Mouse (Mus musculus) midbrain, embryonic 12.5 days (tissue): ENCODE data around the gene Jade1. TPM values are rescaled to one million over a fixed set of nuclear protein-coding genes. Genes with fewer than 3 reads are reported as not detected.

Source experiments
- ATAC-seq: fragments of 200-750 bp; cut with Nextera tagmentation; 2 replicates; pipeline ENCODE4 v1.8.0; 2017; ENCODE audit warnings: low read depth, moderate TSS enrichment, moderate library complexity; ENCODE audit not compliant: low FRiP score
- H3K27ac ChIP-seq: fragments of 300-500 bp; sonication (generic); replicated peaks from 2 replicates; pipeline ENCODE4 v1.5.1; 2016; ENCODE audit warnings: mild to moderate bottlenecking
- H3K27me3 ChIP-seq: fragments of 300-500 bp; sonication (generic); 2 replicates; pipeline ENCODE4 v1.6.1; 2016; ENCODE audit warnings: mild to moderate bottlenecking
- H3K36me3 ChIP-seq: fragments of 300-500 bp; sonication (generic); 2 replicates; pipeline ENCODE4 v1.6.1; 2016
- H3K4me1 ChIP-seq: fragments of 300-500 bp; sonication (generic); 2 replicates; pipeline ENCODE4 v1.6.1; 2016
- H3K4me2 ChIP-seq: fragments of 300-500 bp; sonication (generic); replicated peaks from 2 replicates; pipeline ENCODE4 v1.6.1; 2016; ENCODE audit warnings: mild to moderate bottlenecking, moderate library complexity
- H3K4me3 ChIP-seq: fragments of 300-500 bp; sonication (generic); 2 replicates; pipeline ENCODE4 v1.5.1; 2016; ENCODE audit warnings: mild to moderate bottlenecking
- H3K9ac ChIP-seq: fragments of 300-500 bp; sonication (generic); replicated peaks from 2 replicates; pipeline ENCODE4 v1.6.1; 2016; ENCODE audit warnings: mild to moderate bottlenecking, moderate library complexity
- H3K9me3 ChIP-seq: fragments of 300-500 bp; sonication (generic); 2 replicates; pipeline ENCODE4 v1.6.1; 2016; ENCODE audit warnings: mild to moderate bottlenecking
- WGBS: fragments of 180-500 bp; shearing (Covaris S2); methylation state at CpG from one replicate; pipeline ENCODE4 v1.1.7; 2016; 5-methylcytosine and 5-hydroxymethylcytosine counted together
- polyA plus RNA-seq: library from polyadenylated mRNA; unstranded; fragments of >200 nt; fragmentation: Nextera tagmentation; extraction: Ambion mirVana; gene quantifications from 2 replicates; pipeline ENCODE4 v1.2.1, GENCODE M21; 2016

The Jade1 gene
- polyA plus RNA-seq, 1 experiment from 2014 or later: 19.5 TPM

DNA sequence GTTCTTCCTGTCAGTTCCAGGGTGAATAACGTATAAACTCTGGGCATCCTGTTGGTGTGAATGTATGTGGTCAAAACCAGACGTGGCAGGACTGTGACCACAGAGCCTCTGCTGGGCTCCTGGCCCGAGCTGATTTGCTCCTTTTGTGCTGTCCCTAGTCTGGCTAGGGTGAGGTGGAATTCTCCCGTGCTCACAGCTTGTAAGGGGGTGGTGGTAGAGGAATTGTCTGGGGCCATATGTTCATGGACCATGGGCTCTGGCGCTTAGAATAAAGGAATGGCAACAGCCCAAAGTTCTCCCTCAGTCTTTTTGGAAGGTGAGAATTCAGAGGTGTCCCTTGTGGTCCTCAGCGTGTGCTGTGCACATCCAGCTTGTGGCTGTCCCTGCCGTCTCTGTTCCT lies 37.3 kb downstream of the Jade1 start:
- H3K4me1 ChIP-seq: no peaks in the 10 kb centered on the region
- H3K27ac ChIP-seq: no peak overlapping the region
- no peak for ATAC-seq
- no peaks in the 10 kb centered on the region for H3K9me3 ChIP-seq
- H3K4me2 ChIP-seq: no peak overlapping the region
- WGBS: 86% methylated on average over 7 of the region's 7 CpGs
- no peak overlapping the region for H3K9ac ChIP-seq
- H3K4me3 ChIP-seq: no peak overlapping the region
- H3K36me3 ChIP-seq: peaks cover 82% of the 10 kb centered on the region
- H3K27me3 ChIP-seq: no peaks in the 10 kb centered on the region

DNA sequence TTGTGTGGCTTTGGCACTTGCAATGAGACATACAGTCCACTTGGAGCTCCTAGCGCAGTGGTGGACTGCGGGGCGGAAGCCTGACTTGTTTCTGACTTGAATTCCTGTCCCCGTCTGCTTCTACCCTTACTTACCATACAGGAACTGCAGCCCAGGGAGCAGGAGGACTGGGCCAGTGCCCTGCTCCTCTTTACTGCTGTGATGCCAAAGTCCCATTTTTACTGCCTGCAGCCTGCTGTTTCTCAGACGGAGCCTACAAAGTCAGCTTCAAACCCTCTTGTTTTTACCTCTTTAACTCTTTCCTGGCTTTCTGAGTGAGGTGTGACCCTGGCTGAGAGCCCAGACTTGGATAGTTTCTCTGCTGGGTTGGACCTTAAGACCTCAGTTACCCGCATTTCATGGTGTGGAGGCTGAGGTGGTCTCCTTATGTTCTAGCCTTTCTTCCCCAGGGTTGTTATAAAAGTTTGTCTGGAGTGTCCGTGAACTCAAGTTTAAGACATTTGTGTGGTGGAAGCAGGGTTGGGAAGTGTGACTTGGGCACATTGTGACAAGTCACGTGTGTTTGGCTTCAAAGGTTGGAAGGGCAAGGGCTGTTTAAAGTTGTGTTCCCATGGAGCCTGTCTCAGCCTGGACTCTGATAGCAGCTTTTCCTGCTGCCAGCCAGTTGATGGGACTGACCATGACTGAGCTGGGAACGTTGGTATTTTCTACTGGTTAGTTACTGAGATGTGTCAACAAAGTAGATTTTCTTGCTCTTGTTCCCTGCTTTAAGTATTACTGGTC lies 38.8 kb downstream of the Jade1 start:
- ATAC-seq: no peak
- Histone ChIP-seq H3K27ac (no peak overlapping the region), H3K4me3 (no peak overlapping the region), H3K4me1 (no peaks in the 10 kb centered on the region), H3K9ac (no peak overlapping the region), H3K36me3 (peaks cover 85% of the 10 kb centered on the region), H3K27me3 (no peaks in the 10 kb centered on the region), H3K4me2 (no peak overlapping the region), H3K9me3 (no peaks in the 10 kb centered on the region)
- WGBS: 92% methylated on average over 9 of the region's 9 CpGs

DNA sequence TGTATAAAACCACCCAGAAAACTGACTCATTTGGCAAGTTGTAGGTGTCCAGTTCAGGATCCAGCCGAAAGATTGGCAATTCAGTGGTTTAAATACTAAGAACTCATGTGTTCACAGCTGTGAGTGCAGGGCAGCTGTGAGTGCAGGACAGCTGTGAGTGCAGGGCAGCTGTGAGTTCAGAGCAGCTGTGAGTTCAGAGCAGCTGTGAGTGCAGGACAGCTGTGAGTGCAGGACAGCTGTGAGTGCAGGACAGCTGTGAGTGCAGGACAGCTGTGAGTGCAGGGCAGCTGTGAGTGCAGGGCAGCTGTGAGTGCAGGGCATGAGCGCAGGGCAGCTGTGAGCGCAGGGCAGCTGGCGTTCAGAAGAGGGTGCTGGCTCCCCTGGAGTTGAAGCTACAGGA lies 39.5 kb downstream of the Jade1 start:
- Histone ChIP-seq H3K4me1 (no peaks in the 10 kb centered on the region), H3K27me3 (no peaks in the 10 kb centered on the region), H3K9ac (no peak overlapping the region), H3K4me3 (no peak overlapping the region), H3K4me2 (no peak overlapping the region), H3K9me3 (no peaks in the 10 kb centered on the region), H3K36me3 (peaks cover 81% of the 10 kb centered on the region), H3K27ac (no peak overlapping the region)
- 93% methylated on average over 4 of the region's 4 CpGs for WGBS
- ATAC-seq: no peak

DNA sequence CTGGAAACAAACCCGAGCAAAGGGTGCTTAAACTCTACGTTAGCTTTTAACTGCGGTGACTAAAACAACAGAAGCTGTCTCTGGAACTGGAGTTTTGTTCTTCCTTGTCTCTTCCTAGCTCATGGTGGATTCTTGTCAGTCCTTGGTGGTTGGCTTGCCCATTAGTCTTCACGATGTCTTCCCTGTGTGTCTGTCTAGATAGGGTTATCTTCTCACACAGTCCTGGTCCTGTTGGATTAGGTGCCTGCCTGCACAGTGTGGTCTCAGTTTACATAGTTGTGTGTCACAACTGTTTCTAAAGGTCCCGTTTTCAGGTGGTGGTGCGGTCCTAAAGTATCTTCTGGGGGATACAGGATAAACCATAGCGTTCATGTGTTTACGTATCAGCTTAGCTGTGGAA lies 41.5 kb downstream of the Jade1 start:
- Histone ChIP-seq H3K27ac (no peak overlapping the region), H3K36me3 (peaks cover 64% of the 10 kb centered on the region), H3K9me3 (no peaks in the 10 kb centered on the region), H3K4me1 (no peaks in the 10 kb centered on the region), H3K9ac (no peak overlapping the region), H3K27me3 (no peaks in the 10 kb centered on the region), H3K4me2 (no peak overlapping the region), H3K4me3 (no peak overlapping the region)
- 95% methylated on average over 8 of the region's 8 CpGs for WGBS
- no peak for ATAC-seq

DNA sequence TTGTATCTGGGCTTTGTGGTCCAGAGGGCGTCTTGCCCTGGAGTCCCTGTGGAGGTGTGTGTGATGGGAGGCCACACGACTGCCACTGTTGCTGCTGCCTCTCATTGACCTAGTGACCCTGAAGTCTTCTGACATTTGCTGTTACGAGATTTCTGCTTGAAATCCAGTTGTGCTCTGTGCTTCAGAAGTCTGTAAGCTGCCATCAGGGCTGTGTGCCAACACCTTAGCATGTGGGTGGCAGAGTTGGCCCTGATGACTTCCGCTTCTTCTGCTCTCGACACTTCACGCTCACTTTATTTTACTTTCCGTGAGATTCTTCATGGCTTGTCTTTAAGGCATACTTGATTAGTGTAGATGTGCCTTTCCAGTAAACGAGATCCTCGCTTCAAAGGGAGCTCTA lies 42.9 kb downstream of the Jade1 start:
- WGBS: 81% methylated on average over 9 of the region's 9 CpGs
- Histone ChIP-seq H3K27ac (no peak overlapping the region), H3K4me3 (no peak overlapping the region), H3K27me3 (no peaks in the 10 kb centered on the region), H3K9ac (no peak overlapping the region), H3K36me3 (peaks cover 57% of the 10 kb centered on the region), H3K9me3 (no peaks in the 10 kb centered on the region), H3K4me2 (no peak overlapping the region), H3K4me1 (peaks cover 8% of the 10 kb centered on the region)
- no peak for ATAC-seq

DNA sequence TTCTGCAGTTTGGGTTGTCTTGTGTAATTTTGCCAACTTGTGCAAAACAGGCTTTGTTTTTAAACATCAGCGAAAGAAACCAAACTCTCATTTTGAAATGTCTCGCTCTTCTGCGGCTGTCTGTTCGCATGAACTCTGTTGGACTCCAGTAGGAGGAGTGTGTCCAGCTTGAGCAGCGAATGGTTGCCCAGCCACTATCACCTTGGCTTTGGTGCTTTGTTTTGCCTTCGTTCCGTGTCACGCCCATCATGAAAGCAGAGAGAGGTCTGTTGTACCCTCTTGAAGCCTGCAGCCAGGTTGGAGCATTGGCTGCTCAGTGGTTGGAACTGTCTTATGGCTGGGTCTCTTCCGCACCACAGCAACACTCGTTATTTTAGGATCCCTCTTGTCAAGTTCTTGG lies 43.7 kb downstream of the Jade1 start:
- H3K4me2 ChIP-seq: no peak overlapping the region
- no peak overlapping the region for H3K4me3 ChIP-seq
- H3K9ac ChIP-seq: no peak overlapping the region
- 93% methylated on average over 10 of the region's 10 CpGs for WGBS
- no peak overlapping the region for H3K27ac ChIP-seq
- H3K36me3 ChIP-seq: peaks cover 50% of the 10 kb centered on the region
- ATAC-seq: no peak
- no peaks in the 10 kb centered on the region for H3K27me3 ChIP-seq
- H3K4me1 ChIP-seq: peaks cover 16% of the 10 kb centered on the region
- no peaks in the 10 kb centered on the region for H3K9me3 ChIP-seq

DNA sequence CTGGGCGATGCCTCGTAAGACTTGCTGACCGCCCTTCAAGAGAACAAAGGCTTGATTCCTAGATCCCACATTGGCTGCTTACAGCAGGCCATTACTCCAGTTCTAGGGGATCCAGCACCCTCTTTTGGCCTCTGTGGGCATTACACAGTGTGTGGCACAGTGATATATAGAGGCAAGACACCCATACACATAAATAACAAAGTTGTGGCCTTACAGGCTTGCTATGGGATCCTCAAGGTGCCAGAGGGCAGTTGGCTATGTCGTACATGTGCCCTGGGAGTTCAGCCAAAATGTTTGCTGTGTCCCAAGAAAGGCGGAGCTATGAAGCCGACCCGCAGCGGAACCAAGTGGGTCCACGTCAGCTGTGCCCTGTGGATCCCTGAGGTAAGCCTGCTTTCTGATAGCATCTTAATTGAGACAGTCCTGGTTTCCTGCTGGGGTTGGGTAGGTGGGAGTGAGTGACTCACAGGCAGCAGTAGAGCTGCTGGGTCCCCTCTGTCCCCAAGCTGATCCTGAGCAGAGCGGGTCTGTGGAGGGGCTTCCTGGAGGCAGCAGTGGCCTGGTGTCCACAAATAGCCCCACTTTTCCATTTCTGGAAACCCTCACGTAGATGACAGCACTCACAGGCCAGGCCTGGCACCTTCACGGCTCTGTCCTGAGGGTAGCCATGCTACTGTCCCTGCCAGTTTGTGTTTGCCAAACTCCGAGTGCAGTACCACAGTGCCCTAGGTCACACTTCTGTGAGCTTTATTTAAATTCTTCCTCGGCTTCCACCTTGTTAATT lies 44.5 kb downstream of the Jade1 start:
- Histone ChIP-seq H3K9me3 (no peaks in the 10 kb centered on the region), H3K4me1 (peaks cover 16% of the 10 kb centered on the region), H3K27ac (no peak overlapping the region), H3K36me3 (peaks cover 51% of the 10 kb centered on the region), H3K4me2 (no peak overlapping the region), H3K27me3 (no peaks in the 10 kb centered on the region), H3K9ac (no peak overlapping the region), H3K4me3 (no peak overlapping the region)
- 82% methylated on average over 14 of the region's 14 CpGs for WGBS
- ATAC-seq: peak; percentile 60

DNA sequence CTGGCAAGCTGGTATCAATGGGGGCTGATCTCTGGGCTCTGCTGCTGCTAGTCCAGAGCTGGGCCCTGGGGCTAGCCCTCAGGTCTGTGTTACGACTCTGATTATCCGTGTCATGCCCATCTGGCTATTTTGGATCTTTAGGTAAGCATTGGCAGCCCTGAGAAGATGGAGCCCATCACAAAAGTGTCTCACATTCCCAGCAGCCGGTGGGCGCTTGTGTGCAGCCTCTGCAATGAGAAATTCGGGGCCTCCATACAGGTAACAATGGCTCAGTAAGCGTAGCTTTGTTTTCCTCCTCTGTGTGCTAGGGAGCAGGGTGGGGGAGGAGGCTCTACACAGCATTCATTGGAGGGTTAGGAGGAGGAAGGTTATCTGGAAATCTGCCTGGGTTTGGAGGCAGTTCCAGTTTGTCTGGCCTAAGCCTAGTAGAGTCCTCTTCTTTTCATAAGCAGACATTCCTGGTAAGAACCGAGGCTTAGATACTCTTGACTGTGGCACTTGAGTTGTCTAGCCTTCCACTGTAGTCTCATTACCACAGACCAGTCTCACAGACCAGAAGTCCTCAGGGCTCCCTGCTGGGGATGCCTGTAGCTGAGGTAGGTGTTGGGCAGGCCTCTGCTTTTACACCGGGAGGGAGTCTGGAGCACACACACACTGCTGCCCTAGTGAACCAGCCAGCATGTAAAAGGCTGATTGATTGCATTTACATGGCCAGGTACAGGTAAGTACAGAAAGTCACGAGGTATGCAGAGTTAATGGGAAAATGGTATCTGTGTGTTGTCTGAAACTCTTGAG lies 45.9 kb downstream of the Jade1 start:
- WGBS: 76% methylated on average over 9 of the region's 9 CpGs
- Histone ChIP-seq H3K27me3 (no peaks in the 10 kb centered on the region), H3K27ac (no peak overlapping the region), H3K4me3 (no peak overlapping the region), H3K36me3 (peaks cover 49% of the 10 kb centered on the region), H3K9me3 (no peaks in the 10 kb centered on the region), H3K4me1 (peaks cover 16% of the 10 kb centered on the region), H3K9ac (no peak overlapping the region), H3K4me2 (no peak overlapping the region)
- no peak for ATAC-seq

DNA sequence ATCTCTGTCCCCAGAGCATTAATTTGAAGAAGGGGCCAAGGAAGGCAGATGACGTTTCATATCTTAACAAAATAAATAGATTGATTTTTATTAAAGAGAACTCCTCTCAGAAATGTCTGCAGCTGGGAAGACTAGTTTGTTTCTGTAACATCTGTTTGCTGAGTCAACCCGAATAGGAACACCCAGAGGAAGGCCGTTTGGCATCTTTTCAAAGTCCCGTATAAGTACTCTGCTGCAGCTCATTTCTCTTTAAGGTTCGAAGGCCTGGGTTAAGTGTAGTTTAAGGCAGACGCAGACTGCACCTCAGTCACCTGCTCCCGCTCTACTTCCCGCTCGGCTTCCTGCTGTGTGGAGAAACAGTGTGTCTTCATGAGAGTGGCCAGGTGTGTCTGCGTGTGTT lies 47.4 kb downstream of the Jade1 start:
- WGBS: 53% methylated on average over 10 of the region's 10 CpGs
- Histone ChIP-seq H3K9me3 (no peaks in the 10 kb centered on the region), H3K27ac (peak overlapping the region; percentile 60; the same call in 1 of the 2 replicates)

DNA sequence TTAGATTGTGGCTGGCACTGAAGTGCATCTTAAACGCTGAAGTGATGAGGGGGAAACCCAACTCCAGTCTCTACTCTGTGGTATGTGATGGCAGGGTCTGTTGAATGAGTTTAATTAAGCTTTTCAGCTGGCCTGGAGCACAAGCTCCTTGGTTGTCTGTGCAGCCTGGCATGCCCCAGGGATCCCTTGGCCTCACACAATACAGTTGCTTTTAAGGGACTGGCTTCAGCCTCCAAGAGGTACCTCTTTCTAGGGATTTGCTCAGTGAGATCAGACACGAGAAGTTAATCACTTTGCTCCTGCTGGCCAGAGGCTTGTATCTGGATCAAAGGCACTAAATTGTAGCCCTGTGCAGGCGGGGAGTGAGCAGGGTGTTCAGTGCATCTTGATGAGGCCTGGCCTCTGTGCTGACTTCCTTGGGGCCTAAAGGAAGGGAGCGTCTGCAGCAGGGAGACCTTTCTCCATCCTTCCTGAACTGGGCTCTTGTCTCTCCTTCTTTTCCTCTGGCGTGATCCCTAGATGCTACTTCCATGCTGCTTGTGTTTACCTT lies 48.0 kb downstream of the Jade1 start:
- Histone ChIP-seq H3K4me3 (no peak overlapping the region), H3K4me1 (peaks cover 16% of the 10 kb centered on the region), H3K4me2 (no peak overlapping the region), H3K36me3 (peaks cover 34% of the 10 kb centered on the region), H3K9ac (no peak overlapping the region), H3K27me3 (no peaks in the 10 kb centered on the region), H3K27ac (peak overlapping the region; percentile 60), H3K9me3 (no peaks in the 10 kb centered on the region)
- 35% methylated on average over 5 of the region's 5 CpGs for WGBS
- ATAC-seq: peak; percentile 28

More for the DNA sequence above, 47.4 kb downstream of the Jade1 start:
- H3K36me3 ChIP-seq: peaks cover 40% of the 10 kb centered on the region
- H3K27me3 ChIP-seq: no peaks in the 10 kb centered on the region
- ATAC-seq: no peak
- no peak overlapping the region for H3K9ac ChIP-seq
- H3K4me2 ChIP-seq: no peak overlapping the region
- no peak overlapping the region for H3K4me3 ChIP-seq
- peaks cover 16% of the 10 kb centered on the region for H3K4me1 ChIP-seq

DNA sequence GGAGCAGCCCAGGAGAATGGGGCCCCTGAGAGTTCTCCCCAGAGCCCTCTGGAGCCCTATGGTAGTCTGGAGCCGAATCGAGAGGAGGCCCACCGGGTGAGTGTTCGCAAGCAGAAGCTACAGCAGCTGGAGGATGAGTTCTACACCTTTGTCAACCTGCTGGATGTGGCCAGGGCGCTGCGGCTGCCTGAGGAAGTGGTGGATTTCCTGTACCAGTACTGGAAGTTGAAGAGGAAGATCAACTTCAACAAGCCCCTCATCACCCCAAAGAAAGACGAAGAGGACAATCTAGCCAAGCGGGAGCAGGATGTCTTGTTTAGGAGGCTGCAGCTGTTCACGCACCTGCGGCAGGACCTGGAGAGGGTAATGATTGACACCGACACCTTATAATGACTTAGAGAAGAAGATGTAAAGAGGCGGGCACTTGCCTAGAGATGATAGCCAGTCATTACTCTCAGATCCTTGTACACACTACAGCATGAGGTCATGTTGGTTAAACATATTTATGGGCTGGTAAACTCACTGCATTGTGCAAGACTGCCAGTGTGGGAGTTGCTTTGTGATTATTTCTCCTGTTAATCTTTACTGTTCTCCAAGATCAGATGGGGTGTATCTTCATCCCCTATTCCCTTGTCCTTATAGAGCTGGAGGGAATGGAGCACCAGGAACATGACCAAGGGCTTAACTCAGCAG lies 49.2 kb downstream of the Jade1 start:
- H3K4me3 ChIP-seq: no peak overlapping the region
- H3K36me3 ChIP-seq: peaks cover 35% of the 10 kb centered on the region
- ATAC-seq: no peak
- H3K4me2 ChIP-seq: no peak overlapping the region
- H3K27me3 ChIP-seq: no peaks in the 10 kb centered on the region
- no peaks in the 10 kb centered on the region for H3K9me3 ChIP-seq
- H3K9ac ChIP-seq: no peak overlapping the region
- H3K4me1 ChIP-seq: peaks cover 16% of the 10 kb centered on the region
- no peak overlapping the region for H3K27ac ChIP-seq
- 95% methylated on average over 12 of the region's 12 CpGs for WGBS
